8 mouse cellular contexts compared by ENCODE assay signal in the genomic region with DNA sequence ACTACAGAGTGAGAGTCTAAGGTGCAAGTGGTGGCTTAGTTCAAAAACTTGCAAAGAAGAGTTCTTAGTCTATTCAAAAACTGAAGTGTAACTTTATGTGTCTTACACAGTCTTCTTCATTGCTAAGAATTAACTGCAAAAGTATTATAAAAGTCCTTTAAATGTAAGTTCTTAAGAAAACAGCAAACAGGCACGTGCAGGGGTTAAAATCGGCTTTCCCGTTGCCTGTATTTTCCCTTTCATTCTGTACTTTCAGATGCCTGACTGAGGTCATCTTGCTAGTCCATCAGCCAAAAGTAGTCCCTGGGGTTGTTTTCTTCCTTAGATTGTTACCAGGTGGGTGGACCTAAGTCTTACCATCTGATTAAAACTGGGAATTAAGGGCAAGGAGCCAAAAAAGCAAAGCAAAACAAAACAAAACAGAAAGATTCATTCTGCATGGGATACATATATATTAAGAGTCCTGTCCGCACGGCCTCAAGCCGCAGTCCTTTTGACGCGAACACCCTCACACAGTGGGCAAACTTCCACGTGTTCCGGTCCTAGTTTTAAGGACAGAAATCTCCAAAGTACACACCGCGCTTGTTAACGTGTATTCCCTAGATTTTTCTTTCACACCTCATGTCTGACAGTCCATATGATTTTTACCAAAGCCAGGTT. TPM values are rescaled to one million over a fixed set of nuclear protein-coding genes. Genes with fewer than 3 reads are reported as not detected.
A peak's percentile ranks its signal among the peaks of the same experiment; 100 is the strongest.
DNase-seq lines count a peak whose midpoint lies in the region; ATAC-seq and TF ChIP-seq lines count a peak whose summit lies in the region.

No protein-coding gene starts in this region.

- H3K4me1 ChIP-seq in embryonic facial prominence, embryonic 11.5 days (ENCODE audit: control insufficient read depth, insufficient read depth, low read length) = no peaks in the 10 kb centered on the region
- peaks cover 0 to 4% of the 10 kb centered on the region in 2 experiments; a peak in 2 of 4 replicates for H3K4me1 ChIP-seq in liver, embryonic 14.5 days (replicated peaks; ENCODE audit: control insufficient read depth in 2 of 2, insufficient read depth in 2 of 2, low read length in 1 of 2)
- peaks cover 1% of the 10 kb centered on the region for H3K4me1 ChIP-seq in small intestine, adult 2 months (ENCODE audit: control insufficient read depth, insufficient read depth, insufficient read length, low read length)

- no peak for TF ChIP-seq EP300 in liver, embryonic 14.5 days (IDR thresholded peaks at IDR 0.05; ENCODE audit: low read depth)

- DNase-seq in layer of hippocampus, adult 11-12 months (ENCODE audit: low spot score) = peak; percentile 17
- DNase-seq in layer of hippocampus, adult 18-20 months (ENCODE audit: low spot score in 2 of 2) = no peak
- DNase-seq in embryonic facial prominence, embryonic 11.5 days (ENCODE audit: low spot score) = peak; percentile 48
- peak; percentile 18 for DNase-seq in heart, postnatal 4 days
- no peak for DNase-seq in liver, embryonic 14.5 days (ENCODE audit: low read depth in 3 of 3, low spot score in 3 of 3)
- DNase-seq in left cerebral cortex, adult 11 months (ENCODE audit: low spot score) = no peak
- DNase-seq in left cerebral cortex, postnatal 25 days (ENCODE audit: low spot score in 2 of 2) = no peak

- H3K4me2 ChIP-seq in embryonic facial prominence, embryonic 11.5 days (ENCODE audit: low read depth, low read length) = peak overlapping the region; percentile 88
- peak overlapping the region; percentile 72 for H3K4me2 ChIP-seq in liver, embryonic 14.5 days (ENCODE audit: low read depth)

- no peak overlapping the region; the same call in 1 of the 2 replicates for H3K4me3 ChIP-seq in embryonic facial prominence, embryonic 11.5 days (ENCODE audit: low read depth, low read length)
- peak overlapping the region in 1 of 2 experiments; percentile 56; a peak in 1 of 4 replicates for H3K4me3 ChIP-seq in liver, embryonic 14.5 days (ENCODE audit: insufficient read depth in 1 of 2, low read depth in 2 of 2, low read length in 2 of 2)
- peak overlapping the region; percentile 35 for H3K4me3 ChIP-seq in small intestine, adult 2 months (ENCODE audit: low read depth, low read length)

- H3K9ac ChIP-seq in embryonic facial prominence, embryonic 11.5 days (replicated peaks; ENCODE audit: low read length) = no peak overlapping the region
- H3K9ac ChIP-seq in liver, embryonic 14.5 days (replicated peaks) = no peak overlapping the region

- TF ChIP-seq POLR2A in small intestine, adult 2 months (IDR thresholded peaks at IDR 0.05; ENCODE audit: low read depth, low read length) = no peak

- 40% methylated on average over 13 of the region's 13 CpGs for WGBS in embryonic facial prominence, embryonic 11.5 days
- 54% methylated on average over 13 of the region's 13 CpGs for WGBS in liver, embryonic 14.5 days (ENCODE audit: insufficient replicate concordance)
- 59% methylated on average over 13 of the region's 13 CpGs for WGBS in small intestine, adult 2 months

- H3K27me3 ChIP-seq in embryonic facial prominence, embryonic 11.5 days (ENCODE audit: control insufficient read depth, insufficient read depth, low read length) = no peaks in the 10 kb centered on the region
- H3K27me3 ChIP-seq in liver, embryonic 14.5 days (ENCODE audit: control insufficient read depth, insufficient read depth, low read length) = no peaks in the 10 kb centered on the region
- no peaks in the 10 kb centered on the region for H3K27me3 ChIP-seq in small intestine, adult 2 months (ENCODE audit: control insufficient read depth, insufficient read depth, low read length)

- no peaks in the 10 kb centered on the region for H3K36me3 ChIP-seq in embryonic facial prominence, embryonic 11.5 days (replicated peaks; ENCODE audit: control insufficient read depth, insufficient read depth, low read depth, low read length)
- no peaks in the 10 kb centered on the region for H3K36me3 ChIP-seq in liver, embryonic 14.5 days (replicated peaks; ENCODE audit: control insufficient read depth, insufficient read depth, low read depth)
- no peaks in the 10 kb centered on the region for H3K36me3 ChIP-seq in small intestine, adult 2 months (ENCODE audit: control insufficient read depth, insufficient read depth, low read length)

- intact Hi-C loops in left cerebral cortex, postnatal 25 days (cut with DNase I) = no loop called here

- no peak for TF ChIP-seq CTCF in liver, embryonic 14.5 days (IDR thresholded peaks at IDR 0.05; ENCODE audit: low read depth)
- no peak for TF ChIP-seq CTCF in small intestine, adult 2 months (IDR thresholded peaks at IDR 0.05; ENCODE audit: extremely low read depth, insufficient read length, insufficient replicate concordance, low read depth, low read length)

- H3K27ac ChIP-seq in embryonic facial prominence, embryonic 11.5 days (replicated peaks; ENCODE audit: low read depth, low read length) = no peak overlapping the region
- H3K27ac ChIP-seq in liver, embryonic 14.5 days = no peak overlapping the region
- no peak overlapping the region for H3K27ac ChIP-seq in small intestine, adult 2 months (ENCODE audit: insufficient read depth, low read depth, low read length)

- ATAC-seq in embryonic facial prominence, embryonic 11.5 days (replicated peaks; ENCODE audit: insufficient number of reproducible peaks, low FRiP score, low TSS enrichment, low read depth) = no peak
- no peak for ATAC-seq in liver, embryonic 14.5 days (ENCODE audit: insufficient read depth)

- no peaks in the 10 kb centered on the region for H3K9me3 ChIP-seq in embryonic facial prominence, embryonic 11.5 days (replicated peaks; ENCODE audit: control insufficient read depth, low read length)
- no peaks in the 10 kb centered on the region for H3K9me3 ChIP-seq in liver, embryonic 14.5 days (ENCODE audit: control insufficient read depth, low read length)

RNA-seq across cellular contexts. Expression of gene Inpp1, which starts 1.1 kb away (rescaled TPM):
- total RNA-seq in layer of hippocampus, adult 18-20 months (2021) = 10 to 100 TPM; 32.0 to 34.3 TPM
- polyA plus RNA-seq in embryonic facial prominence, embryonic 11.5 days (2014; fragmentation: Nextera tagmentation; extraction: Ambion mirVana) = 14.4 and 15.5 TPM in 2 replicates
- total RNA-seq in heart, postnatal 4 days (2021) = 10 to 100 TPM; 20.5 to 22.3 TPM
- polyA plus RNA-seq in liver, embryonic 14.5 days (2012; rRNA removed) = 1.3 and 1.5 TPM in 2 replicates
- polyA plus RNA-seq in liver, embryonic 14.5 days (2014; fragmentation: Nextera tagmentation; extraction: Ambion mirVana) = 1.7 and 1.9 TPM in 2 replicates
- polyA plus RNA-seq in small intestine, adult 2 months (2012; rRNA removed) = 2.6 and 7.5 TPM in 2 replicates
- total RNA-seq in left cerebral cortex, postnatal 25 days (2021) = 10 to 100 TPM; 39.2 to 41.7 TPM

RNA-seq across cellular contexts. Expression of gene Hibch, which starts 28.4 kb away (rescaled TPM):
- 10 to 100 TPM; 17.7 to 18.0 TPM for total RNA-seq in layer of hippocampus, adult 18-20 months (2021)
- 26.2 and 31.0 TPM in 2 replicates for polyA plus RNA-seq in embryonic facial prominence, embryonic 11.5 days (2014; fragmentation: Nextera tagmentation; extraction: Ambion mirVana)
- total RNA-seq in heart, postnatal 4 days (2021) = 10 to 100 TPM; 45.3 to 47.2 TPM
- 7.2 and 10.4 TPM in 2 replicates for polyA plus RNA-seq in liver, embryonic 14.5 days (2012; rRNA removed)
- 18.5 and 19.0 TPM in 2 replicates for polyA plus RNA-seq in liver, embryonic 14.5 days (2014; fragmentation: Nextera tagmentation; extraction: Ambion mirVana)
- 9.1 and 11.5 TPM in 2 replicates for polyA plus RNA-seq in small intestine, adult 2 months (2012; rRNA removed)
- total RNA-seq in left cerebral cortex, postnatal 25 days (2021) = 10 to 100 TPM; 13.1 to 15.2 TPM

Comparison
In these comparisons a context has a peak if more than half of its experiments do, and no peak if none do; other contexts are left out.
1. DNase-seq: peak in layer of hippocampus, adult 11-12 months (single experiment), embryonic facial prominence, embryonic 11.5 days (single experiment) and heart, postnatal 4 days (single experiment); none in layer of hippocampus, adult 18-20 months (0 of 2), liver, embryonic 14.5 days (0 of 3), left cerebral cortex, adult 11 months (single experiment) and left cerebral cortex, postnatal 25 days (0 of 2).